Mouse (Mus musculus) spleen, postnatal 36 days (tissue): Measurements from ENCODE around the gene Amhr2.

Experiments used
- DNase-seq, 2 experiments: peaks; one replicate each; pipeline ENCODE4 v3.0.0; 2022; ENCODE audit warnings: low spot score in 2 of 2, mixed read lengths in 1 of 2

The Amhr2 gene

GRCm38 (mm10) chr15:102423602-102424240, 21.4 kb upstream of the Amhr2 start:
- no peak for DNase-seq

GRCm38 (mm10) chr15:102424657-102425056, 20.5 kb upstream of the Amhr2 start:
- DNase-seq: no peak

DNA sequence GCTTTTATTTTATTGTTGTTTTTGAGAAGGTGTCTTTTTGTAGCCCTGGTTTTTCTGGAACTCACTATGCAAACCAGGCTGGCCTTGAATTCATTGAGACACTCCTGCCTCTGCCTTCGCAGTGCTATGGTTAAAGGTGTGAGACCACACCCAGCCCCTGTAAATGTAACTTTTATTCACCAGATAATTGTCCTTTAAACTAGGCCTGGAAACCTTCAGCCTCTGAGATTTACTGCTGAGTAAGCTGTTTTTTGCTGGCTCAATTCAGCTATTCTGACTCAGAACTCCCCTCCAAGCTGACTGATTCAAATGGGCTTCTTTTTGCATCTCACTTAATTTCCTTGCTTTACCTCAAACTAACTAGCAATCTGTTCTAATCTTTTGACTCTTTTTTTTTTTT, 18.2 kb upstream of the Amhr2 start:
- no peak for DNase-seq

- DNase-seq: no peak
Measured at GRCm38 (mm10) chr15:102432046-102432445, 13.1 kb upstream of the Amhr2 start.

DNA sequence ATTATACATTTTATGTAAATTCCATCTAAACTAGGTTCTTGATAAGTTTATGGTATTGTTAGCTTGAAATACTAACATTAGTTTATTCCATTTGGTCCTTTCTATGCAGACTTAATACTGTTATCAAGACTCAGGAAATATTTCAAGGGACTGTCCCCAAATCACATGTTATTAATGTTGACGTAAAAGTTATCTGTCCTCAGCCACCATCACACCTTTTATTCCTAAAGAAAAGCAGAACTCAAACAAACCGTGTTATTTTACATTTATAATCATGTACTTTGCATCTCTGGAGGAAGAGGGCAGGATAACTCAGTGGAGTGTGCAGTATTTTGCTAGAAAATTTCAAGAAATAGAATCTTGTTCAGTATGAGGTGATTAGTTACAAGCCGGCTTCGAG, 12.0 kb upstream of the Amhr2 start:
- DNase-seq: no peak

DNA sequence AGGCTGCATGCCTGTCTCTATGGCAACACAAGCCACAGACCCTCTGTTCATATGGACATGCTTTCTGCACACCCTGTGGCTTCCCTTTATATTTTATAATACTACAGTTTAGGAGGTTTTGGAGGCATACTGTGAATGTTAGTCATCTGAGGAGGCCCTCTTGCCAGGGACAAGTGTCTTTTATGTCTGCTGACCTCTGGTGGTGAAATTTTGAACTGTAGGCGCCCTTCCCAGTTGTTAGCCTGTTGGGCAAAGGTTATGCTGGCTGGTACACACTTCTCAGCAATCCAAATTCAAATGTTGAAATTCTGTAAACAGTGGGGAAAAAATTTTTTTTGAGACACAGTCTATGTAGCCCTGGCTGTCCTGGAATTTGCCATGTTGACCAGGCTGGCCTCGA, 2.7 kb upstream of the Amhr2 start:
- peak; percentile 60 to 70 for DNase-seq

DNA sequence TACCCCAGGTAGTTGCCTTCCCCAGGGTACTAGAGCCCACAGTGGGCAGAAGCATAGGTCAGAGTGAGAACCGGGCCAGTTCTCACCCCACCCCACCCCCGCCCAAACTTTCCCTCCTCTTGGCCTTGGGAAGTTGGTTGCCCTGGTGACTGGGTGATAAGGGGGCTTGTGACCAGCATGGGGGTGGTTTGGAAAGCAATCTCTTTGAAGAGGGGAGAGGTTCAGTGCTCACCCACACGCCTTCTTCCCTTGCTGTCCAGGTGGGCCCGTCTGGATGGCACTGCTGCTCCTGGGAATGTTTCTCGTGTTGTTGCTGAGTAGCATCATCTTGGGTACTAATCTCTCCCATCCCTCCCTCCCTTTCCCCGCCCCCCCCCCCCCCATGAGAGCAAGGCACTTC, 1.3 kb downstream of the Amhr2 start:
- DNase-seq: no peak

- no peak for DNase-seq
Measured at GRCm38 (mm10) chr15:102449366-102449765, 4.2 kb downstream of the Amhr2 start.

- no peak for DNase-seq
Measured at GRCm38 (mm10) chr15:102450928-102451327, 5.8 kb downstream of the Amhr2 start.

GRCm38 (mm10) chr15:102451666-102452430, 6.7 kb downstream of the Amhr2 start:
- DNase-seq: no peak

- DNase-seq: no peak
Measured at GRCm38 (mm10) chr15:102455993-102456392, 10.8 kb downstream of the Amhr2 start.

GRCm38 (mm10) chr15:102458050-102458736, 13.0 kb downstream of the Amhr2 start:
- DNase-seq: peak in 1 of 2 experiments; percentile 31

DNA sequence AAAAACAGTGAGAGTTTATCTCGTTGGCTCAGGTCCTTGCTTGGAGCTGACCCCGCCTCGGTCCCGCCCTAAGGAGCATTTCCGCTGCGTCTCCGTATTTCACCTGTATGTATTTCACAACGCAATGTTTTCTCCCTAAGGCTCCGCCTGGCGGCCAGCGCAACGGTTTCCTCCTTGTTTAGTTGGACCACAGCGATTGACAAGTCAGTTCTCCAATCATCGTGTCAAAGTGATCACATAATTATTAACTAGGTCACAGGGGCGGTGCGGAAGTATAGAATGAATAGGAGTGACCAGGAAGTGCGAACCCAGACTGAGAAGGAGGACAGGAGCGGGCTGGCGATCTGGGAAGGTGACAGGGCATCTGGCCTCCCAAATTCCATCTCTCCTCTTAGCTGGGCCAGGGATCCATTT, 13.7 kb downstream of the Amhr2 start, which contains the start of gene Prr13:
Gene Prr13, plus strand, starts transcription at position 125 of the 414 bp plus-strand sequence.
- DNase-seq: peak; percentile 95 to 97

DNA sequence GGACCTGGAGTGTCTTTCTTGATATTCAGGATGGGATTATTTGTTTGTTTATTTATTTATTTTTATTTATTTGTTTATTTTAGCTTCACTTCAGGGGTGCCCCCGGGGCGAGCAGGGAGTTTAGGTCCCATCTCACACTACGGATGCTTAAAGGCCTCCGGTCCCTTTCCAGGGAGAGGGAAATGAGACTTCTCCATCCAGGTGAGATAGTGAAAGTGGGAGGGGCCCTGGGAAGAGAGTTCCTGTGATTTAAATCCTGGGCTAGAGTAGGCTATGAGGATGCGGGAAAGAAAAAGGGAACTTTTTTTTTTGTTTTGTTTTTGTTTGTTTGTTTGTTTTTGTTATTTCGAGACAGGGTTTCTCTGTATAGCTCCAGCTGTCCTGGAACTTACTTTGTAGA, 14.2 kb downstream of the Amhr2 start:
- DNase-seq: peak in 1 of 2 experiments; percentile 27

DNA sequence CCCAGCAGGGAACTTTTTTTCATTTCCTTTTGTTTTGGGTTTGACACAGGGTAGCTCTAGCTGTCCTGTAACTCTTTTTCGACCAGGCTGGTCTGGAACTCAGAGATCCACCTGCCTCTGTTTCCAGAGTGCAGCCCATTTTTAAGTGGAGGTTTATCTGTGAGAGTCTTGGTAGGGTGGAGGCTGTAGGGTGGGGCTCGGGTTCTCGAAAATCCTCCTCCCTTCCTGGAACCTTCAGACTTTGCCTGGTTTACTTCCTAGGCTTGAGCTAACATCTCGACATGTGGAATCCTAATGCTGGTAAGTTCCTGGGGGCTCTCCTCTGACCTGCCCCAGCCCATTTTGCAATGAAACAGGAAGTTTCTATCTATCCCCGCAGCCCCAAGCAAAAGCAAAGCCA, 14.7 kb downstream of the Amhr2 start:
- DNase-seq: peak in 1 of 2 experiments; percentile 26

GRCm38 (mm10) chr15:102460409-102460808, 15.2 kb downstream of the Amhr2 start:
- DNase-seq: peak in 1 of 2 experiments; percentile 22

- DNase-seq: peak in 1 of 2 experiments; percentile 28
Measured at GRCm38 (mm10) chr15:102460971-102461370, 15.8 kb downstream of the Amhr2 start.

DNA sequence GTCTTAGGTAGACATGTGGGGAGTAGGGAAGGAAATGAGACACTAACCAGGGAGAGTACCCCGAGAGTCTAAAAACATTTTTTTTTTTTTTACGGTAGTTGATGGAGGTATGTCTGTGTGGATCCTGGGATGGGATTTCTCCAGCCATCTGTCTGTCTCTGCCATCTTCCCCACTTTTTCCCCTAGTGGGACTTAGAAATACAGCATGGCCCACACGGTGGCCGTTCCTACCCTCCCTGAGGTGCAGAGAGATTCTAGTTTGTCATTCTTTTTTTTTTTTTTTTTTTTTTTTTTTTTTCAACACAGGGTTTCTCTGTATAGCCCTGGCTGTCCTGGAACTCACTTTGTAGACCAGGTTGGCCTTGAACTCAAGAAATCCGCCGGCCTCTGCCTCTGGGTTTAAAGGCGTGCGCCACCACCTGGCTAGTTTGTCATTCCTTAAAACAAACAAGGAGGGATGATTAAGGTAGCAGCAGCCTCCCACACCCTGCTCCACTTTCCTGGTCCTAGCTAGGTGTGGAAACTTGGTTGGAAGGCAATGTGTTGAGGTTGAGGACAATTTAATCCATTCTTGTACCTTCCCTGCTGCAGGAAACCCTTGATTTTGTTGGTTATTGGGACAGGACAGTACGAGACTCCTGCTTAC, 16.4 kb downstream of the Amhr2 start:
- DNase-seq: no peak

GRCm38 (mm10) chr15:102463666-102464065, 18.5 kb downstream of the Amhr2 start:
- DNase-seq: peak in 1 of 2 experiments; percentile 50

DNA sequence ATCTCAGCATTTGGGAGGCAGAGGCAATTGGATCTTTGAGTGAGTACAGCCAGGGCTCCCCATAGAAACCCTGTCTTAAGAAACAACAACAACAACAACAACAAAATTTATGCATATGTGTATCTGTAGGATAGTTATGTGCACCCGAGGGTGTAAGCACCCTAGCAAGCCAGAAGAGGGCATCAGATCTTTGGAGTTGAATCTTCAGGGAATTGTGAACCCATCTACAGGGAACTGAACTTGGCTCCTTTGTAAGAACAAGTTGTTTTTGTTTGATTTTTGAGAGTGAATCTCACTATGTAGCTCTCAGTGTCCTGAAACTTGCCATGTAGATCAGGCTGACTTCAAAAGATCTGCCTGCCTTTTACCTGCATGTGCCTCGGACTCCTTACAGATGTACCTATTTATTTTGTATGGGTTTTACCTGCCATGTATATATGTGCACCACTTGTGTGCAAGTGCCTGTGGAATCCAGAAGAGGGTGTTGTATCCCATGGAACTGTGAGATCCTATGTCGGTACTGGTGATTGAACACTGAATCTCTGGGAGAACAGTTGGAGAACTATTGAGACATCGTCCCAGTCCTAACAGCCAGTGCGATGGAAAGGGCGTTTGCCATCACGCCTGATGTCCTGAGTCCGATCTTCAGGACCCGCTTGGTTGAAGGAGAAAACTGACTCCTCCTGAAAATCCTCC, 23.7 kb downstream of the Amhr2 start:
- DNase-seq: no peak

GRCm38 (mm10) chr15:102470183-102470604, 25.0 kb downstream of the Amhr2 start, which contains the start of gene Pcbp2:
Pcbp2 (plus strand) TSS chr15:102470539.
- DNase-seq: peak; percentile 97 to 98
